Mouse (Mus musculus): ENCODE measurements around the gene Ecm1.
A peak's percentile ranks its signal among the peaks of the same experiment; 100 is the strongest.

The Ecm1 gene

DNA sequence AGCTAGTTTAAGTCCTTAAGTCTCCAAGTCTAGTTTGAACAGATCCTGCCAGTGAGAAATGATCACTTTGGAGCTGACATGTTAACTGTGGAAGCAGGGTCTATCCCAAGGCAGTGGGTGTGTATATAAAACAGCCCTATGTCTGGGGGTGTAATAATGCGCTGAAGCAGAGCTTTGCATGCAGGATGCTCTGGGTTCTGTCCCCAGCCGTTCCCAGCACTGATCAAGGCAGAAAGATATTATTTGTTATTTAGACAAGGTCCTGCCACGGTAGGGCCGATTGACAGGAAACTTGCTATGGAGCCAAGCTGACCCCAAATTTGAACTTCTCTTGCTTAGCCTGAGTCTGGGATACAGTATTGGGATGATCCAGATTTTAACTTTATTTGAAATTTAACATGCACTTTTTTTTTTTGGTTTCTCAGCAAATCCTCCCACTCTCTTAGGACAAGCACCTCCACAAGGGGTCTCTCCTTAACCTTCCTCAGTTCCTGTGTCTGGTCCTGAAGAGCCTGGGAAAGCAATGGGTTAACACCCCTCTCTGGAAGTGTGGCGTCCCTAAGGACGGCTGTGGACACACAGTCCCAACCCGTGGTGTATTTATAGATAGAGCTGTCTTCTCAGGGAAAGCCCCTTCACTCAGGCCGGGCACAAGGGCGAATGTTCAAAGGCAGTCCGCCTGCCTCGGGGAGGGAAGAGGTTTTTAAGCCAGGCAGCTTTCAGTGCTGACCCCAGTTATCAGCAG lies 50.0 kb downstream of the Ecm1 start:
- peak; percentile 56 for DNase-seq (ENCODE audit: low read depth, low spot score)

DNA sequence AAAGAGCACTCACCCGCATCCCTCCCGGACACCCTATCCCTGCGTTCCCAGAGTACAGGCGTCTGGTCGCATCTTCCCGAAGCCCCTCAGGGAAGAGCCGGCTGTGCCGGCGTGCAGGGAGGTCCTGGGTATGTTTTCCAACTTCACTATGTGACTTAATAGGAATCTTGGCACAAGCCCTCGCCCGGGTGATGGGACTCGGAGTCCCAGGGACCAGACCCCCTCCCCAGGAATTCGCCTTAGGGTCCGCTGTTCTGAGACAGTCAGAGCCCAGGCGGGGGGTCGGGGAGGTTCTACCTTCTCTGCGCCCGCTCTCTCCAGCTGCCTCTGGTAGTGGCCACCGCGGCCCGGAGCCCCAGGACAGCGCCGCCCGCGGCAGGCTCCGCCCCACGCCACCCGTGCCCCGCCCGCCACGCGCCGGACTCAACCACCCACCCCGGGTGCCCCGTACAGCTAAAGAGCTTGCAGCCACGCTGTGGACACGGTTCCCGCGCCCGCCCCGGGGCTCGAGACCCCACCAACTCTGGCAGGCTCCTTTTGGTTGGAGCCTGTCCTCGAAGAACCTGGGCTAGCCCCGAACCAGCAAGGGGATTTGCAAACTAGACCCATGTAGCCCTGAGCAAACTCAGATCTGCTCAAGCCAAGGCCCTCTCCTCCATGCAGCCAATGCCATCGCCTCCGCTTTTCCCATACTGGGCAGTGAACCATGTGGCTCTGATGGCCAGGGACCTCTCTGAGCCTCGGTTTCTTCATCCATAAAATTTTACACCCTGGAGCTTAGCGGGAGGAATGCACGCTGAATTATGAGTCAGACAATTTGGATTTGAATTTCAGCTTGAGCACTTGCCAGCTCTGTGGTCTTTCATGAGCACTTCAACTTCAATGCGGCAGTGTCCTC lies 51.6 kb downstream of the Ecm1 start, which contains the start of gene Adamtsl4:
TSS of gene Adamtsl4 (minus strand) at position 394 of the 898 bp plus-strand sequence.
- DNase-seq (ENCODE audit: low read depth, low spot score): peak; percentile 51

DNA sequence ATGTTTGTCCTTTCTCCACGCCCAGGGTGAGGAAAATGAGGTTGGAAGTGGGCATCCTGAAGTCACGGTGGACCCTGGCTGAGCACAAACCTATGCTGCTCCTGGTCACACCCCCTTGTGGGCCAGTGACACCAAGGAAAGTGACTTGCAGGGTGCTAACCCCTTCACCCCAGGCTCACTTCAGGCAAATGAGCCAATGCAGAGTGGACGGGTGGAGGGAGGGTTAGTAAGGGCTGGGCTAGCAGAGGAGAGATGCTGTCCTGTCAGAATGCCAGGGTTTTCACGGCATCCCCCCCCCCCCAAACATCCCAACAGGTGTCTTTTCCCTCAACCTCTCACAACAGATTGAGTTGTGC lies 52.2 kb downstream of the Ecm1 start:
- no peak for DNase-seq (ENCODE audit: low read depth, low spot score)

DNA sequence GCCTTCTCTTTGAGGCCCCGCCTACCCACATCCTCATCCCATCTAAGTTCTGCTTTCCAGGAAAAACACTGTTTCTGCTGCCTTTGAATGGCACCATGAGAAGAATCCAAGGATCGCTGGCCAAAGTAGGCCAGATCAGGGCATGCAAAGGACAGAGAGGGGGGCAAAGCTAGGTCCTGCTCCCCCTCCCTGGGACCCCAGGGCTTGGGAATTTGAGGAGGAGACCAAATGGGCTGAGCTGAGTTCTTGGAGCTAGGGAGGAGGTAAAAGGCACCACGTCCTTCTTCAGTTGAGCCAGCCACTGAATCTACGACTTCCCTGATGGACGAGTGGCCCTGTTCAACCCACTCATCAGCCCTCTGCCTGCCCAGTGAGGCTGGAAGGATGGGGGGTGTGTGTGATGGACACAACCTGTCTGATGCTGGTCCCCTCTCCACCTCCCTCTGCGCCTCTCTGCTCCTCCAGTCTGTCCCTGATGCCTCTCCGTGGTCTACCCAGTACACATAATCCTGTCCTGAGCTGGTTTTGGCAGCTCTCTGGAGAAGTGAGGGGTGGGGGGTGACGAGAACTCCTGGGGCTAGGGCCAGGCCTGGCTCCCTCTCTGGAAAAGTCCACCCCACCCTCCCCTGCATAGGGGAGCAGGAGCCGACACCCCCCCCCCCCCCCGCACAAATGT lies 52.7 kb downstream of the Ecm1 start:
- DNase-seq (ENCODE audit: low read depth, low spot score): no peak

DNA sequence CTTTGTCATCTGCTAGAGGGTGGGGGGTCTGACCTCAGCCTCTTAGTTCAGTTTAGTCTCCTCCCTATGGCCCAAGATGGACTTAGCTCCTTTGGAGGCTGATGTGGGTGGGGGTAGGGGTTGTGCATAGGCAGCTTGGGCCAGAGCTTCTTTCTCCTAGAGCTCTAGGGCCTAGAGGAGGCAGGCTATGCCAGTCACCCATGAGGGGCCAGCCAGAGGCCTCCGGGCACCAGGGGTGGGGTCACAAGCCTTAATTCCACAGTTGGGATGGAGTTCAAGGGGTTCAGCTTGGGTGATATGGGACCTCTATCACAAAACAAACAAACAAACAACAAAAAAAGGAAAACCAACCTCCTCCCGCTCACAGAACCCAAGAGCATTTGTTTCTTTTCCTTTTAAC lies 53.7 kb downstream of the Ecm1 start:
- no peak for DNase-seq (ENCODE audit: low read depth, low spot score)

DNA sequence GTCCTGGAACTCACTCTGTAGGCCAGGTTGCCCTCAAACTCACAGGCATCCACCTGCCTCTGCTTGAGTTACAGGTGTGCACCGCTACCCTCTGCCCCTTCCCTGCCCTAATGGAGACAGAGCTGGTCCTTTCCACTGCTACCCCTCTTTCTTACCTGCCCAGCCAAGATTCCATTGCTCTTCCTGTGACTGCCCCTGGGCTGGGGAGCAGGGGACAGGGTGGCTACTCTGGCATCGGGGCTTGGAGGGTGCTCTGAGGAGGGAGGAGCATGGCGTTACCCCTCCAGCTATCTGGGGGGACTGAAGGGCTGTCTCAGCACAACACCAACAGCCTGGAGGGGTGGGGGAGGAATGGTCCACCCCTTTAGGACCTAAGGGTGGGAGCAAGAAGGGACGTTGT lies 54.1 kb downstream of the Ecm1 start:
- DNase-seq (ENCODE audit: low read depth, low spot score): no peak

DNA sequence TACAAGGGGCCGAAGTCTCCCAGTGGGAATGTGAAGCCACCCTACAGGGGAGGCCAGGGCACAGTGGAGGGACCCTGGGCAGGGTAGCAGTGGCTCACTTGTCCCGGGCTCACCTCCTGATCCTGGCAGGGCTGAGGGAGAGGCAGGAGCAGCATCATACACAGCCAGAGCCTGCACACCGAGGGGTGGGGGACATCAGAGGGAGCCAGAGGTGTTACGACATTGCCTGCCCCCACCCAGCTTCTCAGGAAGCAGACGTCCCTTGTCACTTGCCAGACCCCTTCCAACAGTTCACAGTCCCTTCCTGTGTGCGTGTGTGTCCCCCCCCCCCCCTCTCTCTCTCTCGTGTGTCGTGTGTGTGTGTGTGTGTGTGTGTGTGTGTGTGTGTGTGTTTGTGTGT lies 54.5 kb downstream of the Ecm1 start:
- DNase-seq (ENCODE audit: low read depth, low spot score): no peak
